Mouse (Mus musculus) left cerebral cortex, adult 11 months (tissue): ENCODE results near the gene Mocs2.

Experiments used
- DNase-seq: peaks from one replicate; pipeline ENCODE4 v3.0.0; 2022; ENCODE audit warnings: low spot score

Gene Mocs2

DNA sequence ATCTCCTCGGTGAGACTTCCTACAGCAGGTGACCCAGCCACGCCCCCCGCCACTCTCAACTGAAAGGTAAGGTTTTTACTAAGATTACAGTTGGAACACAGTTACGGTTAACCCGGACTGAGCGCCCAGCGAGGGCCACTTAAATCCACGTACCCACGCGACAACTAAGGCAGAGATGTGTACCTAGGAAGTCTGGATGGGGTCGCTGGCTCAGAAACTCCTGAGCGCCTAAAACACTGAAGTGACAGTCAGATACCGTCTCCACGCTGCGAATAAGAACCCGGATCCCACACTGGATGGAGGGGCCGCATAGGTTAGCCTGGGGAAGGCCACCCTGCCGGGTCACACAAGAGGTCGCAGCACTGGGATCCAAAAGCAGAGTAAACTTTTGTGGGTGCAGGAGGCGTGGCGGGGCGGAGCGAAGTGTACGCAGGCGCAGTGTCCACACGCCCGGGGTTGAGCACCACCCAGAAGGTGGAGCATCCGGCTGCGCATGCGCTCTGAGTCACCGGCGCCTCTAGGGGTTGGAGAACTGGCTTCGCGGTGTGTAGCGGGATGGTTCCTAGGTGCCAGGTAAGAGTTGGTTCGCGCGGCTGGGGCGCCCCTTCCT lies at the start of gene Mocs2:
Gene Mocs2, plus strand, starts transcription at position 486 of the 610 bp plus-strand sequence.
- DNase-seq = peak; percentile 82

DNA sequence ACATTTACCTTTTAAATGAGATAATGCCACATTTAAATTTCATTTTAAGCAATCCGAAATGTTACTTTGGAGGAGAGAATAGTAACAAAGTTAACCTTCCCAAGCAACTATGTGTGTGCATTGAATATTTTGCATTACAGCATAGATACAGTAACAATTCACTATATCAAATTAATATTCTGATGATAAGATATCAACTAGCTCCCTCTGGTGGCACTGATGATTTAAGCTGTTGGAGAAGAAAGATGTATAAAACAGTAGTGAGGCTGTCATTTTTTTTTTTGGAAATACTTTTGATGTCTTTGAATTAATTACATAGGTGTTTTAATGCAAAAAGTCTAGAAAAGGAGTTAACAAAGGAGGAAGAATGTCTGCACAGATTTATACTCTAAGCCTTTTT lies 26.5 kb upstream of the Mocs2 start:
- no peak for DNase-seq

DNA sequence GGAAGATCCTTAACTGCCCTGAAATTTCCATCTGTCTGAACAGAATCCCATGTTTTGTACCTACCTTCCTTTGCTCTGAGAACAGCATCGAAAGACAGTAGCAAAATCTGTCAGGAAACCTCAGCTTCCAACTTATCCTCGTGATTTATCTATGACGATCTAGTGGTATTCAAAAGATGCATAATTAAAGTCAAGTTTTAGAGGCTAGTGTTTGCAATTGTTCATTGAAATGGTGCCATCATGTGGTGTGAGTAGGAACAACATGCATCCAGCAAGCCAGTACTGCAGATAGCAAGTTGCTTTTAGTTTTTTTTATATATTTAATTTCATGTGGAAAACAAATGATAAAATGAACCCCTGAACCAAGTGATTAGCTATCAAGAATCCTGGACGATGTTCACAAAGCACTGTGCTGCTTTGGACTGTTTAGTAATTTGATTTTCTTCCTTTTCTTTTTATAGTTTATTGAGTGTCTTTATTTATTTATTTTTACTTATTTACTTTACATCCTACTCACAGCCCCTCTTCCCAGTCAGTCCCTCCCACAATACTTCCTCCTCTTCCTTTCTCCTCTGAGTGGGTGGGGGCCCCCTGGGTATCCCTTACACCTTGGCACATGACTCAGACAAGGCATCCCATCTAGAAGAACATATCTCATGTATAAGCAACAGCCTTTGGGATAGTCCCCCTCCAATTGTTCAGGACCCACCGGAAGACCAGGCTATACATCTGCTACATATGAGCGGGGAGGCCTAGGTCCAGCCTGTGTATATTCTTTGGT lies 24.6 kb upstream of the Mocs2 start:
- DNase-seq = peak; percentile 37

DNA sequence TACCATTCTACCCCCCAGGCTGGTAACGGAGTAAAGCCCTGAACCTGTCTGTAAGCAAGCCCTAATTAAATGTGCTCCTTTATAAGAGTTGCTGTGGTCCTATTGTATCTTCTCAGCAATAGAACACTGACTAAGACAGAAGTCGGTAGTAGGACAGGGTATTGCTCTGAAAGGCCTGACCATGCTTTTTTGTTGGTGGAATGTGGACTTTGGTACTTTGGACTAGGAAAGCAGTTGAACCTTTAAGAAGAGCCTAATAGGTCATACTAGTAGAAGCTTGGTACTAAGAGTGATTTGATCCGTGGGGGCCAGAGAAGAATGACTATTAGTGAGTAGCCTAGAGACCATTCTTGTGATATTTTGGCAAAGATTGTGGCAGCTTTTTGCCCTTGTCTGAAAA lies 16.2 kb upstream of the Mocs2 start:
- DNase-seq = no peak

DNA sequence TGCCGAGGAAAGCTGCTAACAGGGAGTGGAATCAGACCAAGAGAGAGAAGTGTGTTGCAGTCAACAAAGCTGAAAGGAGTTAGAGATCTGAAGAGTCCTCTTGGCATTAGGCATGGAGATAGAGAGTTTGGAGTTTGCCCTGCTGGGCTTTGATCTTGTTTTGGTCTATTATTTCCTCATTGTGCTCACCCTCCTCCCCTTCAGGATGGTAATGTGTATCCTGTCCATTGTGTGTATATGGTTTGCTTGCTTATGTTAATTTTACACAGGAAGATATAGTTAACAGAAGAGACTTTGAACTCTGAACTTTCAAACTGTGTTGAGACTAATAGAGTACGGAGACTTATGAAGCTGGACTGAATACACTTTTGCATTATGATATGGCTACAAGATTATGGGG lies 15.1 kb upstream of the Mocs2 start:
- DNase-seq = no peak

DNA sequence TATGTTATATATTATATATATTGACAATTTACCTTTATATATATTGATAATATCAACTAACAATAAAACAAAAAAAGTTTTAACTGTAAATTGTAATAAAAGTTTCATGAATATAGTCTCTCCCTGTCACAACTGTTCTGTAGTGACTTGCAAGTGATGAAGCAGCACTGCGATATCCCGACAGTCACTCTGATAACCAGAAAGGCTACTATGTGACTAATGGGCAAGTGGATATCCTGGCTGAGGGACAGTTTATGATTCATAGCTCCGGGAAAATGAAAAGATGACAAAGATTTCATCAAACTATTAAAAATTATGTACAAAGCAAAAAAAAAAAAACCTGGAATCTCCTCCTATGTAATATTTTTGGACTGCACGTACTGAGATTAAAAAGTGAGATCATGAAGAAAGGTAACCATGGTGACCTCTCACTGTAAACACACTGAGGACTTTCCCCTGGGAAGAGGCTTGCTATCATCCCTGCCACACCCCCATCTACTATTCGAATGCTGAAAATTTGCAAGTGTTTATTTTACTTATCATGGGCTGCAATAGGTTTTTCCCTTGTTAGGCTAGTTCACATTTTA lies 8.3 kb upstream of the Mocs2 start:
- DNase-seq = no peak

DNA sequence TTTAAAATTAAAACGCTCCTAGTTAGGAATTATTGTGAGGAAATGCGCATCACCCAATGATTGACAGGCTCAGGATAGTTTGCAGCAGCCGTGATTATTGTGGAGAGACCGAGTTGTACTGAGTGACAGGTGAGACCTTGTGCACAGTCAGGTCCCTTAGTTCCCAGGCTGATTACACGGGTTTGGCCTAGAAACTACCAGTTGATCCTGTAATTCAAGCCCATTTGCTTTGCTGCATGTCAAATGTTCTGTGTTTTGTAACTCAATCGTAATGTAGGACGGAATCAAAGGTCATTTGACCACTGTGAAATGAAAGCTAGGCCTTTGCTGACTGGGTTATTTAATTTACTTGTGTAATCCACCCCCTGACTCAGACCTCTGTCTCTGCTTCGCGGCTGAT lies 477 bp downstream of the Mocs2 start:
- no peak for DNase-seq

DNA sequence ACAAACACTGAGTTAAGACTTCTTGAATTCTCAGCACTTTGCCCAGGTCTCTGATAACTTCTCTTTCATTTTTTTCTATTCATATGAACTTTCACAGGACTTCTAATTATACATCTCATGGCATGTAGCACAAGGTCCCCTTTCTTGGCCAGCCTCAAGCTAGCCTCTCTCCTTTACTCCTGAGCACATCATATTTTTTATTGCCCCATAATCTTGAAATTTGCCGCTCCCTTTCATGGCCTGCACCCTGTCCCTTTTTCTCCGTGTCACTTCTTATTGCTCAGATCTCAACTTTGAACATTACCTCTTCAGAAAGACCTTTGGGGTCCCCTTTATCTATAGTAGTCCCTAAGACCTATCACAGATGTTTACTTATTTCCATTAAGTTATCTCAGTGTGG lies 4.8 kb downstream of the Mocs2 start:
- DNase-seq = no peak

DNA sequence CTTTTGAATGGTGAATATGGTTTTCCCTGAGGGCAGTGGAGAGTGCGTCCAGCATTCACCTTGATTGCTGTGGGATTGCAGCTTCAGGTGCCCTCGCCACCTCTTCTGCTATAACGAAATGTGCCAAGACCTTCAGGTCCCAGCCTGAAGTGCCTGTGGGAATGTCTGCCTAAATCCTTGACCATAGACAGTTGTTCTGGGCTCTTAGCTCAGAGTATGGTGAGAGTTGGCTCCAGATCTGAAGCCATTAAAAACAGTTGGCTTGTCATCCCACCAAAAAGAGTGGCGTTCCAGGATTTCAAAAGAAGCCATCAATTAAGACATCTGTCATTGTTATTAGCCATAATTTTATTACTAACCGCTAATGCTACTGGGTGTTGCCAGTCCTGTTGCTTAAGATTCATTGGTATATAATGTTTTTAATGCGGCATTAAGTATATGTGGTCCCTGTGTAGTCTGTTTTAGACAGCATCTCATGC lies 7.4 kb downstream of the Mocs2 start:
- no peak for DNase-seq

DNA sequence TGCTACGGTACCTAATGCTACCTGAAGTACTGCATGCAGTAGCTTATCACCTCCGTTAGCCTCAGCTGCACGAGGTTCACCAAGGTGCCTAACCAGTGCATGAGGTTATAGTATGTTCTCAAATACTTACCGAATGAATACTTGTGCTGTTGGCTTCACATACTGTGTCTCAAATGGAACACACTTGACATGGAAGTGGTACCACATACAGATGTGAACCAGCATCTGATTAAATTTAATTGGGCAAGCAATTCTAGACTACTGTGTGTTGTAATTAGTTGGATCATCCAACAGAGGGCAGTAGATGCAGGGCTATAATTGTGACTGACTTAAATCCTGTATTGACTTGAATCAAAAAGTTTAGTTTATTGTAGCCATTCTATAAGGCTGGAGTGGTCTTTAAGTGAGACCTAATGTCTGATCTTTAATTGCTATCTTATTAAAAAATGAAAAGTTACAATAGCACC lies 13.4 kb downstream of the Mocs2 start:
- no peak for DNase-seq

DNA sequence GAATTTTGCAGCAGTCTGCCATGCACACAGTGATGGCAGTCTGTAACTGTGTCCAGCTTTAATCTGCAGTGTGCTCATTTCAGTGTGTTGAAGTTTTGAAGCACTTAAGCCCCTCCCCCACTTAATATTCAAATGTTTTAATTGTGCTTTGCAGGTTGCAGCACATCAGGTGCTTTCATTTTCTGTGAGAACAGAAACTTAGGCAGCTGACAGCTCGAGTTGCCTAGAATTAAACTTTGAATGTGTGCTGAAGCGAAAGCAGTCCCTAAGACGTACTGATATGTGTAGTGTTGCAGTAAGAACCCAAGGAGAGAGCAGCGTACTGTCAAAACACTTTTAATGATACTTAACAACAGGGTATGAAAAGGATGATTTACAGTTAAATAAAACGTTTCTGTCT lies 14.7 kb downstream of the Mocs2 start:
- DNase-seq = no peak

DNA sequence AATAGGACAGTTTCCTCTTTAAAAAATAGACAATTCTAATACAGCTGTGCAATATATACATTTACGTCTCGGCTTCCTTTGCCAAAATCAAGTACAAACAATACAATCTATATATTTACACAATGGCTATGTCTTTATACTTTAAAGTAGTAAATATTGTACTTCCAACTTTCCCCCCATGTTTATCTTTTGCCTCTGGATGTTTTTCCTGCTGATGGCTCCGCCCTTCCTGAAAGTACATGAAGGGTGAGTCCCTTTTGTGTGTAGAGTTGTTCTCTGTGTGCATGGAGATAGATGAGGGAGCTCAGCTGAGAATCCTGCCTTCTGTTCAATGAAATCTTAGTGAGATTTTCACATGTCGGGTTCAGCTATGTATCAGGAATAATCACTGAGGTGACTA lies 15.3 kb downstream of the Mocs2 start:
- DNase-seq = no peak

DNA sequence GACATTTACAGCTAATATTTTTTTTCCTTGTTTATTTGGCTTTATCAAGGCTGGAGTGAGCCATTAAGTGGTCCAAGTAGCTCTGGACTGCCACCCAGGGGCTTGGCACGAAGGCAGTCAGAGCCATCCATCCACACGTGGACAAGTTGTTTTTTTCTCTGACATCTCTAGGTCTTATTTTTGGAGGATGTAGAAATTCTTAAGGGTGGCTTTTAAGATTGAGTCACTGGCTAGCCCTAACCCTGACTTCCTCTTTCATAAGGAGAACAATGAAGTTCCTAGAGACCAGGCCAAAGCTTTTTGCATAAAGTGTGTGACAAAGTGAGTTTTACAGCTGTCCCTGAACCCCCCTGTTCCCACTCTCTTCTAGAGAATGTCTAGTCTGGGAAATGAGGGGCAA lies 16.5 kb downstream of the Mocs2 start:
- no peak for DNase-seq

DNA sequence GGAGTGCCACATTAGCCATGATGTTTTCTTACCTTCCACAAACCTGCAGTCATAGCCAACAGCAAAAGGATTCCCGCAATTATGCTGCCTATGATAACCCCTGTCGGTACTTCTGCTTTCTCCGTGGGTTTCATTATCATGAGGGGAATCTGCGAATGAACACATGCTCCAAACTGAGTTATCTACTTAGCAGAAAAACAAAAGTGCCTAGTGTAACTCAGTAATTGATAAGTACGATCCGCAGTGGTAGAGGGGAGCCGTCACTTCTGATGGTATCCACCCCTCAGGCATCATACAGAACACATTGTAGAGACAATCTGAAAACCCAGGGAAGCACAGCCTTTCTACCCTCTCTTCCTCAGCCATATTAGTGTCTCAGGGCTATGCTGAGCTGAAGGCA lies 19.0 kb downstream of the Mocs2 start:
- no peak for DNase-seq

DNA sequence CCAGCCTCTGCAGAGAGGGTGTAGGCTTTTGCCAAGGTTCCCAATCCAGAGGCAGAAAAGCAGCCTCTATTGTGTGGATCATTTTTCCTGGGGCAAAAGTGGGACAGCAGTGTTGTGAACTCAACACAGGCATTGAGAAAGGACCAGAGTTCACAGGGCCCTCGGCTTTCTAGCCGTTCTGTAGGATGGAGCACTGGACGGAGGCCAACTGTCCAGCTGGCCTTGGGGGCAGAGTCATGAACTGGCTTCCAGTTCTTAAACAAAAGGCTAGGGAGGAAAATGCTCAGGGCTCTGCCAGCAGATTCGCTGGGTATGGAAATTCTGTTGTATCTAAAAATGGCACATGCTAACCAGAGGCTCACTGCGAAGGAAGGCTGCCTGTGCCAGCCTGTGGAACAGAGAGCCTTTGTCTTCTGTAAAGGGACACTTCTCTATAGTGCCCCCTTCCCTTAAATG lies 20.5 kb downstream of the Mocs2 start:
- DNase-seq = peak; percentile 38

DNA sequence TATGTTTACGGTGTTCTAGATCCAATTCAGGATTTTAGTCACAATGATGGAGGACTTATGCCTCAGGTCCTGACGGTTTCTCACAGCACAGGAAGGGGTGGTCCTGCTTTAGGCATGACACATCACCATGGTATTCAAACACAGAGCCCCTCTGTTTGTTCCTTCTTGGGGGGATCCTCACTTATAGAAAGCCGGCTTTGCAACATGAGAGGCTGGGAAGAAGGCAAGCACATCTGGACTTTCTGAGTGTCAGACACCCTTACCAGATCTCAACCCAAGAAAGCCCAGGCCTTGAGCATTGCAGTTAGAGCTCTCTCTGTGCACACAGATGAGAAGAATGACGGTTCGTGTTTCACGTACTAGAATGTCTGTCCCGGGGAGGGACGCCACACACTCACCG lies 21.1 kb downstream of the Mocs2 start:
- DNase-seq = no peak

DNA sequence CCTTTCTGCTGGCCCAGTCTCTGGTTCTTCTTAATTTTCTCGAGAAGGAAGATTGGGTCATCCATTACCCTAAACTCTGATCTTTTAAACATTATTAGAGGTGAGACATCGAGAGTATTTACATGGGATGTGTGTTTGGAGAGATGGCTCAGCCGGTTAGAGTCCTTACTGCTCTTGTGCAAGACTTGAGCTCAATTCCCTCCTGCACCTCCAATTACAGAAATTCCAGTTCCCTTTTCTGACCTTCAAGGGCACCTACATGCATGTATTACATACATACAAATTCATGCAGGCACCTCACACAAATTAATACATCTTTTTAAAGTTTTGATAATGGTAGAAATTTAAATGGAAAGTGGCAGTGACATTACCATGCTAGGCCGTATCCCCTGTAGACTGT lies 22.5 kb downstream of the Mocs2 start:
- no peak for DNase-seq

DNA sequence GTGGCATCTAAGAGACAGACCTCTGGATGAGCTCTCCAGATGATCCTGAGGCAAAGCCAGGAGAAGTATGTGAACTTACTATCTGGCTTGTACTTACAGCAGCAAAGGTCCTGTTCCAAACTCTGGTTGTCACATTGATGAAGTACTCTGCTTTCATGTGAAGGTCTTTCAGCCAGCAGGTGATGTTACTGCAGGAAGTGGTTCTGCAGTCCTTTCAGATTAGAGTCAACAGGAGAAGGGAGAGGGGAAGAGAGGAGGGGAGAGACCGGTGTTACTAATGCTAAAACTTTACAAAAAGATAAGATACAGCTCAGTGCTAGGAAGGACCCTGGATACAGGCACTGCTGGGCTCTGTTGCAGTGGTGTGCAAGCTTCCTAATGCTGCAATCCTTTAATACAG lies 25.3 kb downstream of the Mocs2 start:
- no peak for DNase-seq

DNA sequence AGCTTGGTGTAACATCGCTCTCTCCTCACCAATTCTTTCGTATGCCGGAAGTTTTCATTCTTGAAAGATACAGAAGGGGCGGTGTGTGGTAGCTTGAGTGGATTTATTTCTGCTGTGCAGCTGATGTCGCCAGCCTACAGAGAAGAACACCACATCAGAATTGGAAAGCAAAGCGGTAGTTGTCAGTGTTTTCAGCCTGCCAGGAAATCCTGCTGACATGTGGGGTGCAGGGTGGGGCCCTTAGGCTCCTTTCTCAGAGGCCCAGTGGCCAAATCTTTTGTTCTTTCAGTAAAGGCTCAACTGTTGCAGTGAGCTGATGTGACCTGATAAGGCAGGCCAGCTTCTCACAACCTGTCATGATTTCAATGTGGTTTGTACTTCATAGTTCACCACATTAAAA lies 27.8 kb downstream of the Mocs2 start:
- DNase-seq = no peak

DNA sequence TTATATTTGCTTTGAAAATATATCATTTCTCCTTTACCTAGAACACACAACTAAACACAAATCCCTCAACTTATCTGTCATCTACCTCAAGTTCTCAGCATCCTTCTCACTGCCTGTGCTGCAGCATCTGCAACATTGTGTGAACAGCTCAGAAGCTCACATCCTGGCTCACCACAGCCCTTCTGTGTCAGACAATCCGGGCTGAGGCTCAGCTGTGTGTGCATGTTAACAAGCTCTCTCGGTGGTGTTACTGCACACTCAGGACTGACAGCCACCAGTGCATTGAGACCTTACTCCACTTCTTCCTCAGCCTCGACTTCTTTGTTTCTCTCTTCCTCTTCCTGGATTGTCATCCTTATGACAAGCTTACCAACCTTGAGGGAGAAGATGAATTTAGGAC lies 30.9 kb downstream of the Mocs2 start:
- no peak for DNase-seq

DNA sequence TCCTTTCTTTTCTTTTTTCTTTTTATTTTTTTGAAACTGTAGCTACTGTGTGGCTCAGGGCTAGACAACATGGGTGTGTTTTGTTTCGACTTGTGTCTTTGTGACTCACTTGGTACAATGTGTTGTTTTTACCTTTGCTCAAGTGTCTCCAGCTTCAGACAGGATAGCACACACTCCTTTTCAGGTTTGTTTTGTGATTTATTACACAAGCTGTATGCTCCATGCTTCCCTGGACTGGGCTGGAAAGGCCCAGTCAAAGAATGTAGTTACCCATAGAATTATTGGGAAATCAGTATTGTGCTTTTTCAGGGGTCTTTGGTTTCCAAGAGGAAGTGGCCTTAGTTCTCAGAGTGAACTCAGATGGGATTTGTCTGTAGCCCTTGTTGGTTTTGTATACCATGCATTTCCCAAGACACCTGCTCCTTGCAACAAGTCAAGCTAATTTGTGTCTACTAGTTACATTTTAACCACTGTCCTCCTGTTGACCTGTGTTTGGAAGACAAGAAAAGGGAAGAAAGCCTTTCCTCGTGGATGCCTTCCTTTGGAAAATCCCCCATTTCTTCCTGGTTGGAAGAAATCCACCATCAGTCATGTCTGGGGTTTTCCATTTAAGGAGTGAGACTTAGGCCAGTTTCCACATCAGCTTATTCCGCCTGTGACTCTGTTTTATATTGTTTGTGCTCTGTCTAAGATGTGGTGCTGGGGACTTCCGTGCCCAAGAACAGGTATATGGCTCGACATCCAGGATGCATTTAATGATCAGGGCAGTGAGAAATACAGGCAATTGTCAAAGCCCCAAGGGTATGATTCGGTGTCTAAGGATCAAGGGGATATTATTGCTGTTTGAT lies 34.5 kb downstream of the Mocs2 start:
- no peak for DNase-seq

DNA sequence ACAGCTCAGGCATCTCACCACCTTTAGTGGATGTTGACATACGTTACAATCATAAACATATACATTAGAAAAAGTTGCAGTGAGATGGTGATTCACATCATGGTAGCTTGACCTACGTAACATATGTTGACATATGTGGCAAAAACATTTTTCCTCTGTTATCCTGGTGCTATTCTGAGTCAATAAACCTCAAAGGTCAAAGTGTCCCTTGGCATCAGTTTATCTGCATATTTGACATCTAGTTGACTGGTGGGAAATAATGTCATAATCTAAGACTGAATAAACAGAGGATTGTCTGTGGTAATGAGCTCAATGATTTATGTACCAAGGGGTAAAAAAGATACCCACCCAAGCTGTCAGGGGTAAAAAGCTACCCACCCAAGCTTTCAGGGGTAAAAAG lies 35.1 kb downstream of the Mocs2 start:
- no peak for DNase-seq
